In the genomic region with DNA sequence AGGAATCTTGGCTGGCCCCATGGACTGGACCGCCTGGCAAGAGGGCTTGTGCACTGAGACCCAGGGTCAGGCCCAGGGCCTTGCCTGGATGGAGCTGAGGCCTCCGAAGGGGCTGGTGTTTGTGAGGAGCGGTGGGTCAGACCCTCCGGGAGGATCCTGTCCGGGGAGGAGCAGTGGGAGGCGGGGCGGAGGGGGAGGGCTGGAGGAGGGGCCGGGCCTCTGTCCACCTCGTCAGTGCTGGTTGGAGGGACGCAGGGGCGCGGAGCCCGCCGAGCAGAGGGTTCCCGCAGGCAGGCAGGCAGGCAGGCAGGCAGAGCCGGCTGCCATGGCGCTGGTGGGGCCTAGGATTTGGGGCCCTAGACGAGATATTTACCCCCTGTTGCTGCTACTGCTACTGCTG, we compare ENCODE assay signal across 12 mouse cellular contexts. TPM values are rescaled to one million over a fixed set of nuclear protein-coding genes. Genes with fewer than 3 reads are reported as not detected.
DNase-seq lines count a peak whose midpoint lies in the region; ATAC-seq lines count a peak whose summit lies in the region.
"Had no signal": no experiment of that assay in that cellular context is flagged by ENCODE, and none has a peak within 500 bp of the region (broad histone marks: within the 10 kb centered on the region; RNA-seq: fewer than 3 reads in every experiment).

Crb2 (plus strand) TSS at position 234 of the 400 bp plus-strand sequence.

- H3K36me3 ChIP-seq in kidney, embryonic 15.5 days, result no peaks in the 10 kb centered on the region
- H3K36me3 ChIP-seq in embryonic facial prominence, embryonic 14.5 days (ENCODE audit: control insufficient read depth, insufficient read depth, low read length), result no peaks in the 10 kb centered on the region
- no peaks in the 10 kb centered on the region for H3K36me3 ChIP-seq in limb, embryonic 13.5 days
- no peaks in the 10 kb centered on the region for H3K36me3 ChIP-seq in neural tube, embryonic 15.5 days
- H3K36me3 ChIP-seq: G1E had no signal

- peak within 1 kb of the TSS; percentile 42 for H3K9ac ChIP-seq in kidney, embryonic 15.5 days
- 0 out of 2 replicates have a peak within 1 kb of the TSS, but pooled peaks have one; percentile 28 for H3K9ac ChIP-seq in embryonic facial prominence, embryonic 14.5 days (ENCODE audit: low read depth, low read length)
- peak within 1 kb of the TSS; percentile 55 for H3K9ac ChIP-seq in limb, embryonic 13.5 days
- no peak within 1 kb of the TSS; the same call in 1 of the 2 replicates for H3K9ac ChIP-seq in neural tube, embryonic 15.5 days (replicated peaks)

- H3K4me2 ChIP-seq in kidney, embryonic 15.5 days, result peak within 1 kb of the TSS; percentile 67
- peak within 1 kb of the TSS; percentile 46 for H3K4me2 ChIP-seq in embryonic facial prominence, embryonic 14.5 days (ENCODE audit: low read depth, low read length)
- H3K4me2 ChIP-seq in limb, embryonic 13.5 days (replicated peaks), result peak within 1 kb of the TSS; percentile 61
- H3K4me2 ChIP-seq in neural tube, embryonic 15.5 days, result peak within 1 kb of the TSS; percentile 49

- no peak within 1 kb of the TSS for H3K27ac ChIP-seq in kidney, embryonic 15.5 days
- H3K27ac ChIP-seq in embryonic facial prominence, embryonic 14.5 days (replicated peaks; ENCODE audit: low read depth, low read length), result no peak within 1 kb of the TSS
- no peak within 1 kb of the TSS for H3K27ac ChIP-seq in limb, embryonic 13.5 days
- peak within 1 kb of the TSS; percentile 71 for H3K27ac ChIP-seq in neural tube, embryonic 15.5 days (replicated peaks)

- peak; percentile 53 for ATAC-seq in kidney, embryonic 15.5 days (replicated peaks; ENCODE audit: low FRiP score)
- ATAC-seq in embryonic facial prominence, embryonic 14.5 days (ENCODE audit: low read depth), result peak; percentile 6; the same call in 1 of the 2 replicates
- ATAC-seq in limb, embryonic 13.5 days (ENCODE audit: low FRiP score, low read depth), result no peak
- ATAC-seq in neural tube, embryonic 15.5 days (ENCODE audit: low FRiP score), result no peak
- no peak for ATAC-seq in megakaryocyte-erythroid progenitor cell, adult 5-6 weeks (replicated peaks; ENCODE audit: low FRiP score, low TSS enrichment, poor library complexity, severe bottlenecking)
- ATAC-seq in frontal cortex, adult (ENCODE audit: low TSS enrichment), result no peak

- H3K27me3 ChIP-seq in kidney, embryonic 15.5 days, result peaks cover 17% of the 10 kb centered on the region
- H3K27me3 ChIP-seq in embryonic facial prominence, embryonic 14.5 days (replicated peaks; ENCODE audit: control insufficient read depth, insufficient read depth, low read length), result peaks cover 13% of the 10 kb centered on the region
- H3K27me3 ChIP-seq in limb, embryonic 13.5 days, result peaks cover 45% of the 10 kb centered on the region
- peaks cover 8% of the 10 kb centered on the region; the same call in 1 of the 2 replicates for H3K27me3 ChIP-seq in neural tube, embryonic 15.5 days (replicated peaks)

- no peaks in the 10 kb centered on the region for H3K9me3 ChIP-seq in kidney, embryonic 15.5 days (replicated peaks)
- H3K9me3 ChIP-seq in embryonic facial prominence, embryonic 14.5 days (ENCODE audit: control insufficient read depth, low read length), result no peaks in the 10 kb centered on the region
- no peaks in the 10 kb centered on the region for H3K9me3 ChIP-seq in limb, embryonic 13.5 days
- no peaks in the 10 kb centered on the region for H3K9me3 ChIP-seq in neural tube, embryonic 15.5 days (replicated peaks)
- H3K9me3 ChIP-seq: G1E had no signal

- H3K4me1 ChIP-seq in kidney, embryonic 15.5 days, result peaks cover 56% of the 10 kb centered on the region
- peaks cover 13% of the 10 kb centered on the region for H3K4me1 ChIP-seq in embryonic facial prominence, embryonic 14.5 days (ENCODE audit: control insufficient read depth, insufficient read depth, low read length)
- peaks cover 48% of the 10 kb centered on the region for H3K4me1 ChIP-seq in limb, embryonic 13.5 days
- peaks cover 56% of the 10 kb centered on the region for H3K4me1 ChIP-seq in neural tube, embryonic 15.5 days

- peak within 1 kb of the TSS; percentile 43 for H3K4me3 ChIP-seq in kidney, embryonic 15.5 days (replicated peaks)
- peak within 1 kb of the TSS; percentile 20 for H3K4me3 ChIP-seq in embryonic facial prominence, embryonic 14.5 days (ENCODE audit: low read depth, low read length)
- H3K4me3 ChIP-seq in limb, embryonic 13.5 days, result peak within 1 kb of the TSS; percentile 27
- H3K4me3 ChIP-seq in neural tube, embryonic 15.5 days (replicated peaks), result peak within 1 kb of the TSS; percentile 31

- no peak for DNase-seq in kidney, adult 9 months
- no peak for DNase-seq in embryonic facial prominence, embryonic 14.5 days (ENCODE audit: low spot score)
- no peak for DNase-seq in frontal cortex, postnatal 10 days (ENCODE audit: low spot score in 2 of 2)
- DNase-seq: cerebellum, postnatal 14 days; lung, postnatal 36 days; thymus, adult 2 months had no signal

- 1% methylated on average over 17 of the region's 18 CpGs for WGBS in kidney, embryonic 15.5 days
- WGBS in embryonic facial prominence, embryonic 14.5 days, result 3% methylated on average over 10 of the region's 18 CpGs
- WGBS in limb, embryonic 13.5 days, result 2% methylated on average over 10 of the region's 18 CpGs
- 8% methylated on average over 18 of the region's 18 CpGs for WGBS in neural tube, embryonic 15.5 days

RNA-seq across cellular contexts. Expression of gene Crb2, which starts in this region (rescaled TPM):
- 3.4 and 4.1 TPM in 2 replicates for polyA plus RNA-seq in kidney, embryonic 15.5 days (2015; fragmentation: Nextera tagmentation; extraction: Ambion mirVana)
- polyA plus RNA-seq in embryonic facial prominence, embryonic 14.5 days (2014; fragmentation: Nextera tagmentation; extraction: Ambion mirVana), result 0.18 and 0.28 TPM in 2 replicates
- 0.51 and 0.56 TPM in 2 replicates for polyA plus RNA-seq in limb, embryonic 13.5 days (2015; fragmentation: Nextera tagmentation; extraction: Ambion mirVana)
- 2.5 and 2.6 TPM in 2 replicates for polyA plus RNA-seq in neural tube, embryonic 15.5 days (2015; fragmentation: Nextera tagmentation; extraction: Ambion mirVana)
- total RNA-seq in megakaryocyte-erythroid progenitor cell, adult 5-6 weeks (2014; fragmentation: Nextera tagmentation), result not detected in 2 replicates
- not detected in 2 replicates for total RNA-seq in megakaryocyte-erythroid progenitor cell, adult 5-6 weeks (2017)
- polyA plus RNA-seq: G1E had no signal

Comparison
In these comparisons a context has a peak if more than half of its experiments do, and no peak if none do; other contexts are left out.
1. Peak in ATAC-seq, H3K4me3 ChIP-seq, H3K9ac ChIP-seq and H3K4me2 ChIP-seq in embryonic facial prominence, embryonic 14.5 days; RNA of the gene not detected or under 1 TPM.